Mouse (Mus musculus): ENCODE data around the gene Anxa4.

DNA sequence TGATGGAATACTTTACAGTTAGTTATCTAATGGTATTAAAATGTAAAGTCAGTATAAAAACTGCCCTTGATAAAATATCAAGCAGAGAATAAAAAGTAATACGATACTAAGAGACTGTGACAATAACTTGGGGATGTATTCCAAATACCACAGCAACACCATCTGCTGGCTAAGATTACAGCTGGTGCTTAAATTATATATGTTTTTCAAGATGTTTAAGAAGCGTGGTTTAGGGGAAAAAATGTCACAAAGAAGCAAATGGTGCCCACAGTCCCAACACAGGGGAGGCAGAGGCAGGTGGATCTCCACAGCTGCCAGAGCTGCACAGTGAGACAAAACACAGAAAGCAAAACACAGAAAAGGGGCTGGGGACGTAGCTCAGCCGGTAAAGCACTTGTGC, 25.5 kb upstream of the Anxa4 start:
- no peak for TF ChIP-seq CTCF (IDR thresholded peaks at IDR 0.05)
- no peak for TF ChIP-seq EP300 (IDR thresholded peaks at IDR 0.05)
